Mouse (Mus musculus): ENCODE data around the gene Ttc5. TPM values are rescaled to one million over a fixed set of nuclear protein-coding genes. Genes with fewer than 3 reads are reported as not detected.

The Ttc5 gene
- total and polyA plus RNA-seq, 3 experiments: 44.3 to 72.1 (median 57.8) TPM

DNA sequence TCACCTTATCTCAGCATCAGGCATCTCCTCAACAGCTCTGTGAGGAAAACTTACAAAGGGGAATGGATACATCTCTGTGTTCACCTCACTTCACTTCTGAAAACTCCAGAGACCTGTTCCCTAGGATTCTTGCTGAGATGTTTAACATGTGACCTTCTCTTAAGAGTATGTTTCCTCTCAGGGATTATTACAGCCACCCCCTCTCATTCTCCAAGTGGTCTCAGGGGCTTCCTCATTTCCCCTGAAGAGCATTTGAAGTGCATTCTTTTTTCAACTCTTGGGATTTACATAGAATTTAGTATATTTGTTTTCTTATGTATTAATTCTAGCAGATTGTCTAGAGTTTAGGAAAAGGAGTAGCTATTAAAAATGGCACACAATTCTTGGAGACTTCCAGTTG lies 40.3 kb downstream of the Ttc5 start, which contains the start of gene Olfr749:
TSS of gene Olfr749 (minus strand) at position 101 of the 400 bp plus-strand sequence.
- DNase-seq (ENCODE audit: extremely low read depth): no peak
- Histone ChIP-seq H3K27me3 (replicated peaks) (peaks cover 2% of the 10 kb centered on the region), H3K36me3 (replicated peaks in 1 of 2; ENCODE audit: control insufficient read depth in 1 of 2, insufficient read depth in 1 of 2, low read length in 1 of 2) (no peaks in the 10 kb centered on the region), H3K27ac (ENCODE audit: insufficient read depth, low read depth) (no peak within 1 kb of the TSS), H3K79me2 (replicated peaks; ENCODE audit: control insufficient read depth, extremely low read depth, insufficient read depth, poor library complexity, severe bottlenecking) (no peaks in the 10 kb centered on the region), H3K4me3 (replicated peaks in 1 of 3; ENCODE audit: low read depth in 2 of 3, low read length in 2 of 3, poor library complexity in 1 of 3) (no peak within 1 kb of the TSS), H3K9me3 (replicated peaks; ENCODE audit: low read length) (no peaks in the 10 kb centered on the region), H3K9ac (ENCODE audit: insufficient read depth, low read depth) (no peak within 1 kb of the TSS), H3K4me2 (ENCODE audit: insufficient read depth, low read depth, poor library complexity, severe bottlenecking) (no peak within 1 kb of the TSS), H3K4me1 (ENCODE audit: control insufficient read depth in 1 of 2, insufficient read depth in 2 of 2) (no peaks in the 10 kb centered on the region)
- dilution Hi-C loops (cut with MboI; ENCODE audit: extremely low pct_ligation_motif_present, extremely low pct_unique_long_range_greater_than_20kb, low sequenced_read_pairs): no loop called here
- TF ChIP-seq MAZ (IDR thresholded peaks at IDR 0.05; ENCODE audit: low read depth, low read length) (no peak), MXI1 (IDR thresholded peaks at IDR 0.05; ENCODE audit: low read depth, low read length) (no peak), ETS1 (conservative IDR thresholded peaks at IDR 0.05; ENCODE audit: low read depth, low read length) (no peak), JUND (conservative IDR thresholded peaks at IDR 0.05; ENCODE audit: low read depth, low read length) (no peak), CHD1 (IDR thresholded peaks at IDR 0.05; ENCODE audit: low read depth, low read length) (no peak), HCFC1 (IDR thresholded peaks at IDR 0.05; ENCODE audit: low read depth, low read length) (no peak), PAX5 (IDR thresholded peaks at IDR 0.05; ENCODE audit: low read length) (no peak), MYC (IDR thresholded peaks at IDR 0.05; ENCODE audit: low read depth, low read length) (no peak), RCOR1 (conservative IDR thresholded peaks at IDR 0.05; ENCODE audit: low read depth, low read length) (no peak), TCF12 (IDR thresholded peaks at IDR 0.05; ENCODE audit: low read depth, low read length) (no peak), TBP (conservative IDR thresholded peaks at IDR 0.05; ENCODE audit: low read depth, low read length) (no peak), MAX (IDR thresholded peaks at IDR 0.05; ENCODE audit: low read length) (no peak), BHLHE40 (IDR thresholded peaks at IDR 0.05; ENCODE audit: low read depth, low read length) (no peak), JUN (IDR thresholded peaks at IDR 0.05; ENCODE audit: insufficient read depth, low read depth, low read length) (no peak), ZMIZ1 (IDR thresholded peaks at IDR 0.05; ENCODE audit: low read depth, low read length) (no peak), EP300 (IDR thresholded peaks at IDR 0.05; ENCODE audit: low read length) (no peak)
- in situ Hi-C loops (cut with MboI; ENCODE audit: low pct_ligation_motif_present, low pct_unique_long_range_greater_than_20kb, low sequenced_read_pairs): no loop called here

DNA sequence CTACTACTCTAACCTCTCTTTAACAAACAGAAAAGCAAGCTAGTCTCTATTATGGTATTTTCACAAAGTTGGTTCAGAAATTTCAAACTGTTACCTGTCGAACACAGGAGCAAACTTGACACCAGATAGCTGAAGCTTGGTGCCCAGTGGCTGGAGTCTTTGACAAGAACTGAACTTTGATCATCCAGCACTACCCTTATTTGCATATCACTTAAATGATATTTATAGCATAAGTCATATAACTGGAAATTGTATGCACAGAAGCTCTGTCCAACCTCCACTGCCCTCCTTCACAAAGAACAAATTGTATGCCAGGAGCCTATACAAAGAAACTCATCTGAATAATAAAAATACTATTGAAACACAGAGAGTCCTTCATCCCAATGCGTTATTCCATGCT lies 43.7 kb downstream of the Ttc5 start:
- no peak overlapping the region for H3K9ac ChIP-seq (ENCODE audit: insufficient read depth, low read depth)
- DNase-seq (ENCODE audit: extremely low read depth): no peak
- no peaks in the 10 kb centered on the region for H3K4me1 ChIP-seq (ENCODE audit: control insufficient read depth in 1 of 2, insufficient read depth in 2 of 2)
- no peaks in the 10 kb centered on the region for H3K36me3 ChIP-seq (replicated peaks in 1 of 2; ENCODE audit: control insufficient read depth in 1 of 2, insufficient read depth in 1 of 2, low read length in 1 of 2)
- TF ChIP-seq POLR2AphosphoS2 (IDR thresholded peaks at IDR 0.05; ENCODE audit: low read depth, low read length) (no peak), MAFK (IDR thresholded peaks at IDR 0.05; ENCODE audit: insufficient replicate concordance, low read length) (no peak), PAX5 (IDR thresholded peaks at IDR 0.05; ENCODE audit: low read length) (no peak), USF2 (conservative IDR thresholded peaks at IDR 0.05; ENCODE audit: low read depth, low read length) (no peak), MYC (IDR thresholded peaks at IDR 0.05; ENCODE audit: low read depth, low read length) (no peak), USF1 (IDR thresholded peaks at IDR 0.05; ENCODE audit: low read depth, low read length) (no peak)
- no peak overlapping the region for H3K4me2 ChIP-seq (ENCODE audit: insufficient read depth, low read depth, poor library complexity, severe bottlenecking)
- H3K79me2 ChIP-seq (replicated peaks; ENCODE audit: control insufficient read depth, extremely low read depth, insufficient read depth, poor library complexity, severe bottlenecking): no peaks in the 10 kb centered on the region
- peaks cover 7% of the 10 kb centered on the region for H3K27me3 ChIP-seq (replicated peaks)
- in situ Hi-C loops (cut with MboI; ENCODE audit: low pct_ligation_motif_present, low pct_unique_long_range_greater_than_20kb, low sequenced_read_pairs): no loop called here
- H3K27ac ChIP-seq (ENCODE audit: insufficient read depth, low read depth): no peak overlapping the region
- dilution Hi-C loops (cut with MboI; ENCODE audit: extremely low pct_ligation_motif_present, extremely low pct_unique_long_range_greater_than_20kb, low sequenced_read_pairs): no loop called here
- no peaks in the 10 kb centered on the region for H3K9me3 ChIP-seq (replicated peaks; ENCODE audit: low read length)
- no peak overlapping the region for H3K4me3 ChIP-seq (replicated peaks in 1 of 3; ENCODE audit: low read depth in 2 of 3, low read length in 2 of 3, poor library complexity in 1 of 3)
